Comparison of ENCODE assay signal across 28 mouse cellular contexts in the genomic region with DNA sequence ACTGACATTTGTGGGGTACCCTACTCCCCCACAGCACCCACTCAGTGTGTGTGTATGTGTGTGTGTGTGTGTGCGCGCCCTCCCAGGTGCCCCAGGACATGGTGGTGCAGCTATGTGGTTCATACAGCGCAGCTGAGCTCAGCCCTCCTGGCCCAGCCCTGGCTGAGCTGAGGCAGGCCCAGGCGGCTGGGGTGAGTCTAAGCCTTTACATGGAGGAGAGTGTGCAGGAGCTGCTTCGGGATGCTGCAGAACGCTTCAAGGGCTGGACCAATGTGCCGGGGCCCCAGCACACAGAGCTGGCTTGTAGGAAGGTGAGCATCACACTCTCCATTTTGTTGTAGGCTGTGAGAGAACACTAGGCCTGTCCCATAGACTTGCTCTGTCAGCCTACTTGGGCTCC.
"Had no signal": no experiment of that assay in that cellular context is flagged by ENCODE, and none has a peak within 500 bp of the region (broad histone marks: within the 10 kb centered on the region; RNA-seq: fewer than 3 reads in every experiment).

No protein-coding gene starts in this region.

- H3K4me3 ChIP-seq: embryonic facial prominence, embryonic 10.5 days; embryonic facial prominence, embryonic 12.5 days; embryonic facial prominence, embryonic 13.5 days; embryonic facial prominence, embryonic 15.5 days; erythroblast, embryonic 14.5 days; forebrain, embryonic 10.5 days; forebrain, embryonic 12.5 days; forebrain, embryonic 13.5 days; forebrain, embryonic 15.5 days; gastrocnemius, adult 2 months; heart, adult 2 months; heart, embryonic 10.5 days had no signal

- H3K9ac ChIP-seq: embryonic facial prominence, embryonic 12.5 days; embryonic facial prominence, embryonic 13.5 days; embryonic facial prominence, embryonic 15.5 days; forebrain, embryonic 12.5 days; forebrain, embryonic 13.5 days; forebrain, embryonic 15.5 days had no signal

- H3K4me1 ChIP-seq: embryonic facial prominence, embryonic 10.5 days; embryonic facial prominence, embryonic 12.5 days; embryonic facial prominence, embryonic 13.5 days; embryonic facial prominence, embryonic 15.5 days; forebrain, embryonic 10.5 days; forebrain, embryonic 12.5 days; forebrain, embryonic 13.5 days; forebrain, embryonic 15.5 days; heart, embryonic 10.5 days had no signal

- H3K9me3 ChIP-seq: embryonic facial prominence, embryonic 10.5 days; embryonic facial prominence, embryonic 12.5 days; embryonic facial prominence, embryonic 13.5 days; embryonic facial prominence, embryonic 15.5 days; forebrain, embryonic 10.5 days; forebrain, embryonic 12.5 days; forebrain, embryonic 13.5 days; forebrain, embryonic 15.5 days; heart, embryonic 10.5 days had no signal

- DNase-seq: cerebellum, adult 2 months; cerebellum, adult 8-10 months; cerebellum, adult 9-10 months; cerebellum, adult 9-11 months; cerebellum, postnatal 10 days; cerebellum, postnatal 14 days; cerebellum, postnatal 25 days; cerebellum, postnatal 36 days; embryo, embryonic 11 days; gastrocnemius, adult 2 months; gastrocnemius, postnatal 10 days; gastrocnemius, postnatal 14 days; gastrocnemius, postnatal 25 days; gastrocnemius, postnatal 36 days; heart, adult 18-20 months; heart, adult 2 months had no signal

- ATAC-seq: forebrain, embryonic 13.5 days; forebrain, embryonic 14.5 days; forebrain, embryonic 15.5 days; forebrain, embryonic 16.5 days had no signal

- H3K36me3 ChIP-seq: embryonic facial prominence, embryonic 10.5 days; embryonic facial prominence, embryonic 12.5 days; embryonic facial prominence, embryonic 13.5 days; embryonic facial prominence, embryonic 15.5 days; forebrain, embryonic 10.5 days; forebrain, embryonic 12.5 days; forebrain, embryonic 15.5 days had no signal

- H3K27me3 ChIP-seq: embryonic facial prominence, embryonic 15.5 days; forebrain, embryonic 13.5 days; forebrain, embryonic 15.5 days had no signal

- H3K4me2 ChIP-seq: embryonic facial prominence, embryonic 12.5 days; embryonic facial prominence, embryonic 13.5 days; embryonic facial prominence, embryonic 15.5 days; forebrain, embryonic 12.5 days; forebrain, embryonic 13.5 days; forebrain, embryonic 15.5 days had no signal

- H3K27ac ChIP-seq: embryonic facial prominence, embryonic 10.5 days; embryonic facial prominence, embryonic 12.5 days; embryonic facial prominence, embryonic 13.5 days; embryonic facial prominence, embryonic 15.5 days; forebrain, embryonic 10.5 days; forebrain, embryonic 12.5 days; forebrain, embryonic 13.5 days; forebrain, embryonic 15.5 days; gastrocnemius, adult 2 months; heart, adult 2 months; heart, embryonic 10.5 days had no signal
